Mouse (Mus musculus) MEL (cell line): ENCODE results near the gene Erc2.

Experiments
- BHLHE40 ChIP-seq: IDR thresholded peaks from 2 replicates; pipeline ENCODE4 v1.6.1; 2012; ENCODE audit warnings: low read depth, mild to moderate bottlenecking, inconsistent platforms, low read length, improper control_type of control experiment, borderline replicate concordance
- CHD1 ChIP-seq: IDR thresholded peaks from 2 replicates; pipeline ENCODE4 v1.6.1; 2012; ENCODE audit warnings: low read depth, mild to moderate bottlenecking, inconsistent platforms, low read length, improper control_type of control experiment
- CTCF ChIP-seq, 3 experiments: IDR thresholded peaks in 2 of 3; conservative IDR thresholded peaks in 1 of 3; 2 replicates each; pipeline ENCODE4 v1.5.1; 2011 to 2012; ENCODE audit warnings: low read length in 3 of 3, low read depth in 2 of 3, mild to moderate bottlenecking in 2 of 3, improper control_type of control experiment in 1 of 3, inconsistent platforms in 1 of 3, mixed read lengths in 1 of 3, moderate library complexity in 1 of 3; ENCODE audit not compliant: control insufficient read depth in 1 of 3, insufficient read depth in 1 of 3, poor library complexity in 1 of 3, severe bottlenecking in 1 of 3
- EP300 ChIP-seq, 2 experiments: IDR thresholded peaks; 2 replicates each; pipeline ENCODE4 v1.6.1; 2011; ENCODE audit warnings: improper control_type of control experiment in 2 of 2, low read length in 2 of 2, low read depth in 1 of 2, mild to moderate bottlenecking in 1 of 2
- JUND ChIP-seq: IDR thresholded peaks from 2 replicates; pipeline ENCODE4 v1.6.1; 2011; ENCODE audit warnings: low read depth, mild to moderate bottlenecking, improper control_type of control experiment, low read length
- MAFK ChIP-seq: IDR thresholded peaks from 2 replicates; pipeline ENCODE4 v1.6.1; 2011; ENCODE audit warnings: low read depth, mild to moderate bottlenecking, low read length, improper control_type of control experiment, borderline replicate concordance
- POLR2AphosphoS2 ChIP-seq: IDR thresholded peaks from 2 replicates; pipeline ENCODE4 v1.6.1; 2011; ENCODE audit warnings: low read length, improper control_type of control experiment
- SMC3 ChIP-seq: IDR thresholded peaks from 2 replicates; pipeline ENCODE4 v1.6.1; 2011; ENCODE audit warnings: low read depth, low read length, improper control_type of control experiment
- USF1 ChIP-seq: IDR thresholded peaks from 2 replicates; pipeline ENCODE4 v1.6.1; 2014; ENCODE audit warnings: low read depth, mild to moderate bottlenecking, inconsistent platforms, low read length, improper control_type of control experiment, moderate library complexity
- ZC3H11A ChIP-seq: IDR thresholded peaks from 2 replicates; pipeline ENCODE4 v1.6.1; 2012; ENCODE audit warnings: low read depth, mild to moderate bottlenecking, inconsistent platforms, low read length, improper control_type of control experiment
- ZMIZ1 ChIP-seq: IDR thresholded peaks from 2 replicates; pipeline ENCODE4 v1.6.1; 2012; ENCODE audit warnings: low read depth, mild to moderate bottlenecking, inconsistent platforms, low read length, improper control_type of control experiment, moderate library complexity

DNA sequence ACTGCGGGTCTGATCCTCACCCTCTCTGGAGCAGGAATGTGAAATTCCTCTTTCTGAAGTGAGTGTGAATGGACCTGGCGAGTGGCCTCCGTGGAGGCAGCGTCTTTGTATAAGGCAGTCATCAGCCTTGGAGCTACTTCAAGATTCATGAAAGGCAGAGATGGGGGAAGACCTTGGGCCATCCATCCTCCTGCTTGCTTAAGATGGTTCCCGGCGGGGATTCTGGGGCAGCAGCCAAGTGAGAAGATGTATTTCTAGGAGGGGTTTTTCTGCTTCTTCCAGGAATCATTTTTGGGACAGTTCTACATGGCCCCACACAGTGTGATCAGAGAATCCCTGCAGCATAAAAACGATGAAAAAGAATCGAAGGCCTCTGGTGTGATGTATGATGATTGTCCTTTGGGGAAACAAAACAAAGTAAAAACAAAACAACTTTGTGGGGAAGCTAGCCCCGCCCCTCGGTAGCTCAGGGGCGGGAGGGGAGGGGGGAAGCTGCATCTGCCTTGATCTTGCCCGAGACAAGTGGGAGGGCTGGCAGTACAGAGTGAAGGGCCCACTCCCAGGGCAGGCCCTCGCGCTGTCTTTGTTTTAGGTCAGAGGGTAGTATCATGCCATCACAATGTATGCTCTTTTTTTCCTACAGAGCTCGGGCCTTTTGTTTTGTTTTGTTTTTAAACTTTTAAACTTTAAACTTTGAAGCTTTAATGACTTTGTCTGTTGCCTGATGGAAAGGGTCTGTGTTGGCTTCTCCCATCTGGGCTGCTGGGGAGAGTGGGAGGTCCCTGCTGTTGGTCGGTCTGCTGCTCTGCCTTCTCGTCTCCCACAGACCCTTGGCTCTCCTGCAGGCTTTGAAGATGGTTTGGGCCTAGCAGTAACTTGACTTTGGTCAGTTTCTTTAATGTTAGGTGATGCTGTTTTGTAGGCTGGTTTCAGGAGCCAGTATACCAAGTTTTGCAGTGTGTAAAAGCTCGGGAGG is 435.9 kb downstream of the Erc2 start:
- TF ChIP-seq CHD1 (no peak), CTCF (IDR thresholded peaks at IDR 0.05 in 2 of 3, conservative IDR thresholded peaks at IDR 0.05 in 1 of 3; ENCODE audit: control insufficient read depth in 1 of 3, insufficient read depth in 1 of 3, low read depth in 2 of 3, low read length in 3 of 3, poor library complexity in 1 of 3, severe bottlenecking in 1 of 3) (no peak), SMC3 (no peak), POLR2AphosphoS2 (no peak), MAFK (no peak), USF1 (no peak), EP300 (IDR thresholded peaks at IDR 0.05; ENCODE audit: low read depth in 1 of 2, low read length in 2 of 2) (no peak), ZC3H11A (no peak), BHLHE40 (no peak), ZMIZ1 (no peak), JUND (no peak)
